In the genomic region with DNA sequence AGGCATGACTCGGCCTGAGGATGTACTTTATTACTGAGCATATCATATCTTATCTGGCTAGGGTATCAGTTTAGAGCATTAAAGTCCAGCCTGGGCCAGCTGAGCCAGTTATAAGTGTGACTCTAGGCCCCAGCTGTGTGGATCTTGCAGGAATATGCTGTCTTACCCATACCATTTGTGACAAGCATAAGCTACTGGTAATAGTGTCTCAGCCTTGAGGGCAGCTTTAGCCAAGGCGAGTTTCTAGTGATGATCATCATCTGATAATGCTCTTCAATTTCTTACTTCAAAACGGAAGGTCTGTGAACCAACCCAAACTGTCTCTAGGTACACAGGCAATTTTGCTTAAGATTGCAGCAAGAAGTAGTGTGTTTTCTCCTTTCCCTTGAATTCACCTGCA, we compare ENCODE assay signal across 22 mouse cellular contexts.
DNase-seq lines count a peak whose midpoint lies in the region; ATAC-seq lines count a peak whose summit lies in the region.
"Had no signal": no experiment of that assay in that cellular context is flagged by ENCODE, and none has a peak within 500 bp of the region (broad histone marks: within the 10 kb centered on the region; RNA-seq: fewer than 3 reads in every experiment).

No protein-coding gene starts in this region.

- peak overlapping the region; percentile 19; the same call in 1 of the 2 replicates for H3K27ac ChIP-seq in forebrain, embryonic 11.5 days (ENCODE audit: low read depth, low read length)
- no peak overlapping the region; the same call in 1 of the 2 replicates for H3K27ac ChIP-seq in forebrain, embryonic 16.5 days (ENCODE audit: low read length)
- 0 out of 2 replicates have a peak overlapping the region, but pooled peaks have one; percentile 14 for H3K27ac ChIP-seq in midbrain, embryonic 13.5 days
- no peak overlapping the region for H3K27ac ChIP-seq in midbrain, embryonic 10.5 days (replicated peaks)
- H3K27ac ChIP-seq in hindbrain, embryonic 16.5 days (ENCODE audit: low read depth, low read length) = peak overlapping the region; percentile 27; the same call in 1 of the 2 replicates
- H3K27ac ChIP-seq: kidney, postnatal 0 days; limb, embryonic 15.5 days; lung, embryonic 15.5 days had no signal

- H3K9me3 ChIP-seq in forebrain, embryonic 11.5 days (ENCODE audit: control insufficient read depth, low read length) = no peaks in the 10 kb centered on the region
- H3K9me3 ChIP-seq in forebrain, embryonic 16.5 days (ENCODE audit: control insufficient read depth, low read length) = no peaks in the 10 kb centered on the region
- no peaks in the 10 kb centered on the region for H3K9me3 ChIP-seq in midbrain, embryonic 13.5 days
- no peaks in the 10 kb centered on the region for H3K9me3 ChIP-seq in midbrain, embryonic 10.5 days (replicated peaks)
- no peaks in the 10 kb centered on the region for H3K9me3 ChIP-seq in hindbrain, embryonic 16.5 days (ENCODE audit: control insufficient read depth, low read length)
- H3K9me3 ChIP-seq: embryonic facial prominence, embryonic 10.5 days; limb, embryonic 15.5 days; lung, embryonic 15.5 days had no signal

- H3K4me3 ChIP-seq in forebrain, embryonic 11.5 days (ENCODE audit: low read depth, low read length) = no peak overlapping the region
- no peak overlapping the region for H3K4me3 ChIP-seq in forebrain, embryonic 16.5 days (replicated peaks; ENCODE audit: low read length)
- no peak overlapping the region for H3K4me3 ChIP-seq in midbrain, embryonic 13.5 days (replicated peaks)
- no peak overlapping the region for H3K4me3 ChIP-seq in midbrain, embryonic 10.5 days
- no peak overlapping the region for H3K4me3 ChIP-seq in hindbrain, embryonic 16.5 days (ENCODE audit: low read length)
- H3K4me3 ChIP-seq: embryonic facial prominence, embryonic 10.5 days; limb, embryonic 15.5 days; lung, embryonic 15.5 days had no signal

- DNase-seq in forebrain, embryonic 11.5 days (ENCODE audit: low spot score) = no peak
- DNase-seq in midbrain, embryonic 10.5 days (ENCODE audit: low spot score) = no peak
- peak; percentile 53 for DNase-seq in retina, postnatal 1 day
- no peak for DNase-seq in kidney, adult 9 months
- DNase-seq in adrenal gland, postnatal 25 days = no peak
- DNase-seq: adrenal gland, adult 2 months; cerebellum, adult 11-12 months; cerebellum, postnatal 36 days; gastrocnemius, postnatal 25 days; heart, postnatal 36 days; right cerebral cortex, adult 18-20 months; thymus, postnatal 4 days had no signal

- ATAC-seq in forebrain, embryonic 11.5 days (replicated peaks; ENCODE audit: low FRiP score) = no peak
- no peak for ATAC-seq in forebrain, embryonic 16.5 days
- ATAC-seq in midbrain, embryonic 13.5 days = 0 out of 2 replicates have a peak, but pooled peaks have one; percentile 11
- no peak for ATAC-seq in hindbrain, embryonic 16.5 days
- ATAC-seq: intestine, embryonic 16.5 days had no signal

- no peaks in the 10 kb centered on the region; the same call in 1 of the 2 replicates for H3K4me1 ChIP-seq in forebrain, embryonic 11.5 days (replicated peaks; ENCODE audit: control insufficient read depth, insufficient read depth, low read length)
- peaks cover 18% of the 10 kb centered on the region; the same call in 1 of the 2 replicates for H3K4me1 ChIP-seq in forebrain, embryonic 16.5 days (replicated peaks; ENCODE audit: control insufficient read depth, insufficient read depth, low read length)
- H3K4me1 ChIP-seq in midbrain, embryonic 13.5 days (replicated peaks) = peaks cover 26% of the 10 kb centered on the region
- peaks cover 22% of the 10 kb centered on the region for H3K4me1 ChIP-seq in midbrain, embryonic 10.5 days
- H3K4me1 ChIP-seq in hindbrain, embryonic 16.5 days (ENCODE audit: control insufficient read depth, insufficient read depth, low read depth, low read length) = peaks cover 11% of the 10 kb centered on the region

- no peak overlapping the region for H3K4me2 ChIP-seq in forebrain, embryonic 11.5 days (ENCODE audit: low read depth, low read length, severe bottlenecking)
- H3K4me2 ChIP-seq in forebrain, embryonic 16.5 days (ENCODE audit: low read length) = no peak overlapping the region
- peak overlapping the region; percentile 27; the same call in 1 of the 2 replicates for H3K4me2 ChIP-seq in midbrain, embryonic 13.5 days (replicated peaks)
- H3K4me2 ChIP-seq in hindbrain, embryonic 16.5 days (ENCODE audit: low read length) = no peak overlapping the region
- H3K4me2 ChIP-seq: heart, embryonic 11.5 days; limb, embryonic 15.5 days; lung, embryonic 15.5 days had no signal

- WGBS in forebrain, embryonic 11.5 days = 62% methylated on average over 3 of the region's 3 CpGs
- 59% methylated on average over 3 of the region's 3 CpGs for WGBS in forebrain, embryonic 16.5 days
- WGBS in midbrain, embryonic 13.5 days = 63% methylated on average over 3 of the region's 3 CpGs
- WGBS in midbrain, embryonic 10.5 days = 81% methylated on average over 3 of the region's 3 CpGs
- WGBS in hindbrain, embryonic 16.5 days = 42% methylated on average over 3 of the region's 3 CpGs

- no peaks in the 10 kb centered on the region for H3K27me3 ChIP-seq in forebrain, embryonic 11.5 days (ENCODE audit: control insufficient read depth, insufficient read depth, low read length)
- no peaks in the 10 kb centered on the region for H3K27me3 ChIP-seq in forebrain, embryonic 16.5 days (replicated peaks; ENCODE audit: control insufficient read depth, insufficient read depth, low read length)
- no peaks in the 10 kb centered on the region; the same call in 1 of the 2 replicates for H3K27me3 ChIP-seq in midbrain, embryonic 13.5 days
- no peaks in the 10 kb centered on the region for H3K27me3 ChIP-seq in midbrain, embryonic 10.5 days (ENCODE audit: low read depth, poor library complexity, severe bottlenecking)
- H3K27me3 ChIP-seq in hindbrain, embryonic 16.5 days (replicated peaks; ENCODE audit: control insufficient read depth, insufficient read depth, low read length) = no peaks in the 10 kb centered on the region
- H3K27me3 ChIP-seq: CH12.LX; limb, embryonic 15.5 days; lung, embryonic 15.5 days had no signal

- no peaks in the 10 kb centered on the region for H3K36me3 ChIP-seq in forebrain, embryonic 11.5 days (ENCODE audit: control insufficient read depth, insufficient read depth, low read length)
- no peaks in the 10 kb centered on the region for H3K36me3 ChIP-seq in forebrain, embryonic 16.5 days (ENCODE audit: control insufficient read depth, insufficient read depth)
- H3K36me3 ChIP-seq in midbrain, embryonic 13.5 days = no peaks in the 10 kb centered on the region
- no peaks in the 10 kb centered on the region for H3K36me3 ChIP-seq in midbrain, embryonic 10.5 days
- no peaks in the 10 kb centered on the region for H3K36me3 ChIP-seq in hindbrain, embryonic 16.5 days (ENCODE audit: control insufficient read depth, insufficient read depth, low read length)
- H3K36me3 ChIP-seq: embryonic facial prominence, embryonic 10.5 days; limb, embryonic 15.5 days; lung, embryonic 15.5 days had no signal

- no peak overlapping the region for H3K9ac ChIP-seq in forebrain, embryonic 11.5 days (ENCODE audit: low read length)
- H3K9ac ChIP-seq in forebrain, embryonic 16.5 days (replicated peaks; ENCODE audit: low read depth, low read length) = no peak overlapping the region
- no peak overlapping the region for H3K9ac ChIP-seq in midbrain, embryonic 13.5 days (replicated peaks)
- H3K9ac ChIP-seq in hindbrain, embryonic 16.5 days (ENCODE audit: low read depth, low read length) = no peak overlapping the region
- H3K9ac ChIP-seq: limb, embryonic 15.5 days; lung, embryonic 15.5 days had no signal

Comparison
In these comparisons a context has a peak if more than half of its experiments do, and no peak if none do; other contexts are left out.
1. H3K27ac ChIP-seq: peak in forebrain, embryonic 11.5 days (single experiment), midbrain, embryonic 13.5 days (single experiment) and hindbrain, embryonic 16.5 days (single experiment); none in forebrain, embryonic 16.5 days (single experiment) and midbrain, embryonic 10.5 days (single experiment).